Mouse (Mus musculus): ENCODE results near the gene Calm4.
"Not testable (repeated sequence)": the region's sequence is repeated elsewhere in the genome, so short reads cannot be mapped to it uniquely, and the experiment has no call there.

GRCm38 (mm10) chr13:3853648-3854333, 16.2 kb downstream of the Calm4 start, which contains the start of gene Calm5:
- TF ChIP-seq CTCF, EP300 (IDR thresholded peaks at IDR 0.05; ENCODE audit: low read depth): not testable (repeated sequence)
